Mouse (Mus musculus): ENCODE data around the gene Adarb1.

The Adarb1 gene

DNA sequence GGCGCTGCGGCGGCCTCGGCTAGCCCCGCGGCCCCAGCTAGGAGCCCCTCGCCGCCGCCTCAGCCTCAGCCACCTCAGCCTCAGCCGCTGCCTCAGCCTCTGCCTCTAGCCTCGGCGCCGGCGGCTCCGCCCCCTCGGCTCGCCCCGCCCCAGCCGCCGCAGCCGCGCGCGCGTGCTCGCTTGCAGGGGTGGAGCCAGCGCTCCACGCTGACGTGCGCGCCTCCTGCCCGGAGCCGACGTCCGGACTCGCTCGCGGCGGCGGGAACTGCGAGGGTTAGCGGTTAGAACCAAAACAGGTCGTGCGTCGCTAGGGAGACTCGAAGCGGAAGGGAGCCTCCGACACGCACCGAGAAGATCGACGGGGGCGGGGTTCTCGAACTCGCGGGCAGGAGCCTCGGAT lies at the start of gene Adarb1:
Adarb1 (minus strand) TSS at position 133 of the 400 bp plus-strand sequence.
- DNase-seq (ENCODE audit: low spot score): peak; percentile 87

GRCm38 (mm10) chr10:77467407-77467806 lies 49.3 kb upstream of the Adarb1 start:
- DNase-seq (ENCODE audit: low spot score): no peak

DNA sequence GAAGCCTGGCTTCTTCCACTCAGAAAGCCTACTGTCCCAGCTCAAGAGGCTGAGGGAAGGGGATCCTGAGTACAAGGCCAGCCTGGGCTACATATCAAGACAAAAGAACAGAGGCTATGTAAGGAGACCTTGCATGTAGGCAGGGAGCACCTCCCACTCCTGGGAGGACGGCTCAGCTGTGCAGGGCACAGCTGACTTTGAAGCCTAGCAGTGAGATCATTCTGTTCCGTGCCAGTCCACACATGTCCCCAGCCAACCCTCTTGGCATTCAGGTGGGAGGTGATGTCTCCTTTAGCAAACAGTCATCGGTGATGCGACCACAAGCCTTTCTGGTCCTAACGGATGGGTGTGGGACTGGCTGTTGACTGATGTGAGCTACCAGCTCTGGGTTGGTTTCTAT lies 47.8 kb upstream of the Adarb1 start:
- DNase-seq (ENCODE audit: low spot score): no peak

DNA sequence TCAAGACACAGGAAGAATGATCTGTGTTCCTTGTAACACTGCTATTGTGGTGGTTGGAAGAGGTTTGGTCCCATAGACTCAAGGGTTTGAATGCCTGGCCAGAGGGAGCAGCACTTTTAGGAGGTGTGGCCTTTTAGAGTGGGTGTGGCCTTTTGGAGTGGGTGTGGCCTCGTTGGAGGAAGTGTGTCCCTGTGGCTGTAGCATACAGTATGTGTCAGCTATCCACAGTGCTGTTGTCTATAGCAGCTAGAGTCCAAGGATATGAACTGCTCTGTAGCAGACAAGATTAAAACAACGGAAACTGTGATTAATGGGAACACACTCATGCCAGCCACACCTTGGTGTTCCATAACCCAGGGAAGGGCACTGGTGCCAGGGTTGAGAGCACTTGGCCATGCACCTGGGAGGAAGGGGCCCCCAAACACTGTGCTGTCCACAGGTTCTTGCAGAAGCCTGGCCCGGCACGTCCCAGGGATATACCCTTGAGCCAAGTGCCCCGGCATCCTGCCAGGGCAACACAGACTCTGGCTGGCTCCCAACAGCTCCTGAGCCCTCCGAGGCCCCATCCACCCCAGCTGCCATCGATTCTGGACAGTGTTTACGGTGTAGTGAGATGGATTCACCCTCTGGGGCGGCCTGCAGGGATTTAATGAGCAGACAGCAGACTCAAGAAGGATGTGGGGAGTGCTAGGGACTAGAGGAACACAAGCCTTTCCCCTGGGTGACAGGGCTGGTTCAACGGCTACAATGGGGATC lies 46.3 kb upstream of the Adarb1 start:
- DNase-seq (ENCODE audit: low spot score): peak; percentile 42

DNA sequence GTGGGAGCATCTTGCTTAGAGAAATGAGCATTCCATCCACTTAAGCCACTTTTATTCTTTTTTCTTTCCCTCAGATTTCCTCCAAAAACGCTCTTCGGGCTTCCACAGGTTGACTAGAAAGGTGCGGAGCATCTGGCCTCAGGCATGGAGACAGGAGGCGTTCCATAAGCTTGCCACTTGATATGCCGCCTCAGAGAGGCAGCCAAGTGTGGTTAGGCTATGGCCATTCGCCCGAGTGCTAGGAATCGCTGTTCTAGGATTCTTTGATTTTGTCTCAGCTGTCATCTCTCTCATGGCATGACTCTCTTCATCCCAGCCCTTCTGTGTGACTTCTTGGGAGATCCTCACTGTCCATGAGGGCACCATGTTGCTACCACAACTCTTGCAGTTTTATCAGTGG lies 43.1 kb upstream of the Adarb1 start:
- no peak for DNase-seq (ENCODE audit: low spot score)

DNA sequence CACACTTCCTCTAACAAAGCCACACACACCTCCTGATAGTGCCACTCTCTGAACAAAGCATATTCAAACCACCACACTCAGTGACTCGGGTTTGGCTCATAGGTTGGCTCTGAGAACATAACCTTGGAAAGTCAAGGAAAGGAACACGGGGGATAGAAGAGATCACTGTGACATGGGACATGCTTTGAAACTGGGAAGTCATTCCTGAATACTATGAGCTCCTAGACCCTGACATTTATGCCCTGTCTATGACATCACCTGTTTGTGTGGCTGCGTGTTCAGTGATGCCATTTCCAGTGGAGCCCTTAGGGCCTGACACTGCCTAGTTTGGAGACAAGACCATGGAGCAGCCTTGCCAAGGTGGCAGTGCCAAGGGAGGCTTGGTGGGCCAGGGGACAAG lies 39.6 kb upstream of the Adarb1 start:
- DNase-seq (ENCODE audit: low spot score): no peak

DNA sequence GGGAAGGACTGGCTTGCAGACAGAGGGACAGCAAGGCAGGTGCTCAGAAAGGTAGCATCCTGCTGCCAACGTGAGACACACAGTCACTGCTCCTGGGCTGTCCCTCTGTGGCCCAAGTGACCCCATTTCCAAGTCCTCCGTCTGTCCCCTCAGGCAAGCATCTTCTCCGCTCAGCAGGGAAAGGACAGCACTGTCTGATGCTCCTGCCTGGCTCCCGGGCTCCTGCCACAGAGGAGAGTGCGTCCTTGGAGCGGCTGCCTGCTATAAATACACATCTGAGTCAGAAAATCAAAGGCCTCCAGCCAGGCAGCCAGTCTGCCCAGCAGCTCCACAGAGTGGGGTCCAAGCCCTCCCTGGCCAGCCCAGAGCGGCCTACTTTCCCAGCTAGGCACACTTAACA lies 38.4 kb upstream of the Adarb1 start:
- no peak for DNase-seq (ENCODE audit: low spot score)

- DNase-seq (ENCODE audit: low spot score): no peak
Observed at GRCm38 (mm10) chr10:77455251-77456010, 37.4 kb upstream of the Adarb1 start.

GRCm38 (mm10) chr10:77454795-77455194 lies 36.7 kb upstream of the Adarb1 start:
- no peak for DNase-seq (ENCODE audit: low spot score)

GRCm38 (mm10) chr10:77451822-77452221 lies 33.8 kb upstream of the Adarb1 start:
- DNase-seq (ENCODE audit: low spot score): no peak

DNA sequence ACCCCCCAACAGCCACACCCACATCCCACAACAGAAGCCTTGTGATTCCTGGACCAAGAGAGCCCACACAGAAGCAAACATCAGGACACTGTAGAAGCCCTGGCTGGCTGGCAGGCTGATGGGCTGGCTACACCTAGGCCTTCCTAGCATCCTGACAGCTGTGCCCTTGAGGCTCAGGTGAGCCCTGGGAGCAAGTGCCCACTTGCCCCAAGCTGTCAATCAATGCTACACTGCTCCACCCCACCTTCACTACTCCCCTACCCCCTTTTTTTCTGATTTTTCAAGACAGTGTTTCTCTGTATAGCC lies 32.0 kb upstream of the Adarb1 start:
- DNase-seq (ENCODE audit: low spot score): no peak

- no peak for DNase-seq (ENCODE audit: low spot score)
Observed at GRCm38 (mm10) chr10:77449315-77450158, 31.5 kb upstream of the Adarb1 start.

GRCm38 (mm10) chr10:77448698-77449247 lies 30.7 kb upstream of the Adarb1 start:
- DNase-seq (ENCODE audit: low spot score): no peak

DNA sequence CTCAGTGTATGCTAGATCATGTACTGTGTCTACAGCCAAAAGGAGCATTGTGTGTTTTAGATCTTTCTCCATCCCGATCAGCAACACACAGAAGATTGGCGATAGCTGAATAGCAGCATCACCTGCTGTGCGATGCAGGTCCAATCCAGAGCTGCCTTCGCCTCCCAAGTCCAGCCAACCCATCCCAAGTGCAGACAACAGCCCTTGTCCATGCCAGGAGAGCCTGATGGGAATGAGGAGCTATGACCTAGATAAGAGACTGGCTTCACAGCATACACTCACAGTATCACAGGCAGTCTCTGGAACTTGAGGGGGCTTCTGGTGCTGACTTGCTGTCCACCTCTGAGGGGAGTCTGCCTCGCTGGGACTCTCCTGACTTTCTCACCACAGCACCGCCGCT lies 30.1 kb upstream of the Adarb1 start:
- no peak for DNase-seq (ENCODE audit: low spot score)

DNA sequence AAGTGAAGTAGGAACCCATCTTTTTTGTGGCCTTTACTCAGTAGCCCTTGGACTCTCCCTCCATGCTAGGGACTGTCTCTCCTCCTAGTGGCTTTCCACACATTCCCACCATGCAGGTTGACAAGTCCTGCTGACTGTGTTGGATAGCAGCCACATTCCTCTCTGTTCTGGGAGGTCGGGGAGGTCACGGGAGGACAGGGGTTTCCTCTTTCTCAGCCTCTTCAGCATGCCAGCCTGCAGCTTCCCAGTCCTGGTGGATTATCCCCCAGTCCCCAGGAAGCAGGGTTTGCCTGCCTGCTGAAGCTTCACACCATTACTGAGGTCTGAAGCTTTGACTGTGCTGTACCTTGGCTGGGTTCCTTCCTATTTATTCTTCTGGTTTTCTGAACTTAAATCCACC lies 29.7 kb upstream of the Adarb1 start:
- DNase-seq (ENCODE audit: low spot score): no peak

- DNase-seq (ENCODE audit: low spot score): no peak
Observed at GRCm38 (mm10) chr10:77442250-77442649, 24.2 kb upstream of the Adarb1 start.

DNA sequence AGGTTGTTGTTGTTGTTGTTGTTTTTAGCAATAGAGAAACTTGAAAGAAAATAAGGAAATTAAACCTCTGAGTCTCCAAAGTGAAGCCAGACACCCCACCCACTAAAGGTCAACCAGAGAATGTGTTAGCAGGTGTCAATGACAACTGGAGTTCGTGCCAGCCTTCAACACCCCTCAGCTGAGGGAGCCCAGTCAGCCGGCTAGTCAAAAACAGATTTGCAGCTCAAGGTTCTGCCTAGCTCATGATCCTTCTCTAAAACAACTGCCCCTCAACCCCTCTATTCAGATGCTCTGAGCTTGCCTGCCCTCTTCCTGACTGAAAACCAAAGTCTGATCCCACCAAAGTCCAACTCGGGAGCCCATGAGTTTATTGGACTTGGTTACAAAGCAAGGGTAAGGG lies 23.7 kb upstream of the Adarb1 start:
- no peak for DNase-seq (ENCODE audit: low spot score)

GRCm38 (mm10) chr10:77440841-77441755 lies 23.0 kb upstream of the Adarb1 start:
- DNase-seq (ENCODE audit: low spot score): no peak

- DNase-seq (ENCODE audit: low spot score): no peak
Observed at GRCm38 (mm10) chr10:77440286-77440685, 22.2 kb upstream of the Adarb1 start.

DNA sequence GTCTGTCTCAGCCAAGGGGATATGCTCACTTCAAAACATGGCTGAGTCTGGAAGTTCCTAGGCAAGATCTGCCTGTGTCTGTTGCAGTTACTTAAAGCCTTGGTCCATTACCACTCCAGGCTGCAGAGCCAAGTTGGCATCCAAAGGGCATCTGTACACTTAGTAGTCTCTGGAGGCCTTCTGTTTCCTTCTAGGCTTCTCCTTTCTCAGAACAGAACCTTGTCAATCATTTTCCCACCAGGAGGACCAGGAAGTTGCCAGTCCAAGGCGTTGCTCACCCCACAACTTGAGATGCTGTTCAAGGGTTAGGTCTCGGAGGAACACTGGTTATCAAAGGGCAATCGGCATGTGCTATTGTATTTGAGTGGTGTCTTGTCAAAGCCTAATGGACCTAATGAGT lies 21.0 kb upstream of the Adarb1 start:
- no peak for DNase-seq (ENCODE audit: low spot score)

DNA sequence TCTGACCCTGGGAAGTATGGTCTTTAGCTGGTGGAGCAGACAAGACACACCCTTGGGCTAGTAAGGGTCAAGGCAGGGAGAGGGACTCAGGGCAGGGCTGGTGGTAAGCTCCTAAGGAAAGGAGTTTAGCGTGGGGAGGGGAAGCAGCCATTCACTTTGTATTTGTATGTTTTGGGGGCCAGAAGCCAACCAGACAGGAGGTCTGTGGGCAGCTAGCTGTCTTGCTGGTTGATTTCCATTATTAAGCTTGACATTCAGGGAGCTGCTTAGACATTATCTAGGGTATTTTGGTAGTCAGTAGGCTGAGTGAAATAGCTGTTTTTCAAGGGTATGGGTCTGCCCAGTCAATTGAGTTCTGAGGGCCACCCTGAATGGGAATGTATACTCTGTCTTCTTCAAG lies 20.0 kb upstream of the Adarb1 start:
- DNase-seq (ENCODE audit: low spot score): no peak
